Mouse (Mus musculus) ES-Bruce4 (cell line): ENCODE measurements around the gene Mpl.

Experiments used
- CTCF ChIP-seq: IDR thresholded peaks from one replicate; pipeline ENCODE4 v1.8.1; 2011; ENCODE audit warnings: low read depth, low read length
- POLR2A ChIP-seq: IDR thresholded peaks from one replicate; pipeline ENCODE4 v1.8.1; 2011; ENCODE audit warnings: low read length; ENCODE audit not compliant: insufficient read depth

GRCm38 (mm10) chr4:118472687-118473086 lies 15.4 kb upstream of the Mpl start:
- TF ChIP-seq CTCF (no peak), POLR2A (no peak)
